Mouse (Mus musculus): ENCODE data around the gene Layn. TPM values are rescaled to one million over a fixed set of nuclear protein-coding genes. Genes with fewer than 3 reads are reported as not detected.

Gene Layn
- polyA plus RNA-seq, 1 experiment from 2014 or later = 1.4 TPM

GRCm38 (mm10) chr9:51026952-51027351 is 49.9 kb downstream of the Layn start:
- 84% methylated on average over 1 of the region's 1 CpGs for WGBS
- no peaks in the 10 kb centered on the region for H3K27me3 ChIP-seq
- H3K36me3 ChIP-seq = no peaks in the 10 kb centered on the region
- H3K9me3 ChIP-seq = no peaks in the 10 kb centered on the region
- no peak overlapping the region for H3K9ac ChIP-seq (replicated peaks)
- ATAC-seq (ENCODE audit: low FRiP score, low read depth) = no peak
- no peak overlapping the region for H3K4me2 ChIP-seq (replicated peaks)
- no peak overlapping the region for H3K4me3 ChIP-seq
- no peak overlapping the region for H3K27ac ChIP-seq (replicated peaks)
- H3K4me1 ChIP-seq = no peaks in the 10 kb centered on the region

GRCm38 (mm10) chr9:51021123-51021795 is 55.6 kb downstream of the Layn start:
- Histone ChIP-seq H3K9me3 (no peaks in the 10 kb centered on the region), H3K9ac (replicated peaks) (no peak overlapping the region), H3K4me1 (no peaks in the 10 kb centered on the region), H3K4me3 (no peak overlapping the region), H3K36me3 (no peaks in the 10 kb centered on the region), H3K27me3 (no peaks in the 10 kb centered on the region), H3K4me2 (replicated peaks) (no peak overlapping the region), H3K27ac (replicated peaks) (no peak overlapping the region)
- no peak for ATAC-seq (ENCODE audit: low FRiP score, low read depth)
- 89% methylated on average over 4 of the region's 4 CpGs for WGBS

GRCm38 (mm10) chr9:51020351-51020750 is 56.5 kb downstream of the Layn start:
- Histone ChIP-seq H3K36me3 (no peaks in the 10 kb centered on the region), H3K4me1 (no peaks in the 10 kb centered on the region), H3K4me2 (replicated peaks) (no peak overlapping the region), H3K27ac (replicated peaks) (no peak overlapping the region), H3K27me3 (no peaks in the 10 kb centered on the region), H3K9me3 (no peaks in the 10 kb centered on the region), H3K4me3 (no peak overlapping the region), H3K9ac (replicated peaks) (no peak overlapping the region)
- ATAC-seq (ENCODE audit: low FRiP score, low read depth) = no peak
- WGBS = 80% methylated on average over 3 of the region's 3 CpGs

DNA sequence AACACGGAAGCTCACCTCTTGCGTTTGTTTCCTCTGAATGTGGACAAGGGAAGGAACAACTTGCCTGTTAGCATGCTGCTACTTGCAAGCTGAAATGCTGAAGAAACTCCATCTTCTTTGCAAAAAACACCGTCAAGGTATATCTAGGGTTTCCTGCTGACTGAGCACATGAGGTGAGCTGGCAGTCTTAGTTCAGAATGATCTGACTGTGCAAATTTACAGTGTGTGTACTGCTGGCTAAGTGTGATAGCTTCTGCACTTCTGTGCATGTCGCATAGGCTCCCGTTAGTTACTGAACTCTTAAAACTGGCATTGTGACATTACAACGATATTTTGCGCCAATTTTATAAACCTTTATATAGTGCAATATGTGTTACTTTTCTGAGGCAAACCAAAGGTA is 57.2 kb downstream of the Layn start:
- 81% methylated on average over 7 of the region's 7 CpGs for WGBS
- H3K9ac ChIP-seq (replicated peaks) = no peak overlapping the region
- no peak overlapping the region for H3K4me3 ChIP-seq
- H3K9me3 ChIP-seq = no peaks in the 10 kb centered on the region
- no peaks in the 10 kb centered on the region for H3K4me1 ChIP-seq
- no peak overlapping the region for H3K4me2 ChIP-seq (replicated peaks)
- no peaks in the 10 kb centered on the region for H3K27me3 ChIP-seq
- ATAC-seq (ENCODE audit: low FRiP score, low read depth) = no peak
- H3K27ac ChIP-seq (replicated peaks) = no peak overlapping the region
- no peaks in the 10 kb centered on the region for H3K36me3 ChIP-seq

GRCm38 (mm10) chr9:51015732-51016131 is 61.2 kb downstream of the Layn start:
- 65% methylated on average over 4 of the region's 4 CpGs for WGBS
- Histone ChIP-seq H3K4me3 (no peak overlapping the region), H3K36me3 (no peaks in the 10 kb centered on the region), H3K9me3 (no peaks in the 10 kb centered on the region), H3K4me1 (no peaks in the 10 kb centered on the region), H3K4me2 (replicated peaks) (no peak overlapping the region), H3K9ac (replicated peaks) (no peak overlapping the region), H3K27me3 (0 out of 2 replicates have a peak, but pooled peaks cover 3% of the 10 kb centered on the region), H3K27ac (replicated peaks) (no peak overlapping the region)
- no peak for ATAC-seq (ENCODE audit: low FRiP score, low read depth)

DNA sequence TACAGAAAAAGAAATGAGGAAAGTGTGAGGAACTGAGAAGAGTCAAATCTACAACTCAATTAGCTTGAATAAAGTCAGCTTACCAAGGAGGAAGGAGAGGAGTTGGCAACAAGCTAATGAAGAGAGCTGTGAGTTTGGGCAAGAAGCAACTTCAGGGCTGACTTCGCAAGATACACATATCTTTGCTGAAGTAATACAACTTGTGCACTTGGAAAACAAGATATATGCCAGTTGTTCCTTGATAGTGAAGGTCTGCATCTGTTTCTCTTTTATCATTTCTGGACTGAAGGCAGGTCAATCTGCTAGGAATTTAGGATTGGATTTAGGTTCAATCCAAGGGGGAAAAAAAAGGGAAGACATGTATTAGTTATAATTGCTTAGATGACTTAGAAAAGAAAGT is 63.2 kb downstream of the Layn start:
- Histone ChIP-seq H3K9me3 (no peaks in the 10 kb centered on the region), H3K27ac (replicated peaks) (no peak overlapping the region), H3K4me1 (no peaks in the 10 kb centered on the region), H3K36me3 (no peaks in the 10 kb centered on the region), H3K4me2 (replicated peaks) (no peak overlapping the region), H3K4me3 (no peak overlapping the region), H3K9ac (replicated peaks) (no peak overlapping the region), H3K27me3 (peaks cover 9% of the 10 kb centered on the region)
- no peak for ATAC-seq (ENCODE audit: low FRiP score, low read depth)
- WGBS = 85% methylated on average over 1 of the region's 1 CpGs

DNA sequence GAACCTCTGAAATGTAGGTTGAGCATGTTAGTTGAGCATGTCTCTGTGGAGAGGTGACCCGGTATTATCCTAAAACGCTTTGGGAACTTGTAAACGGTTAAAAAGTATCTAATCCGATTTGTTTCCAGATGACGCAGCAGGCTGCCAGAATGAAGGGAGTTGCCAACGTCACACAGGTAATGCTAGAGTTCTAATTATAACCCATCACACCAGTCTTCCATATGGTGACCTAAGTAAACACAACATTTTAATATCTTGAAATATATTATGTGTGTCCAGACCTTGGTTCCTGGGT is 67.3 kb downstream of the Layn start:
- Histone ChIP-seq H3K4me3 (peak overlapping the region; percentile 71), H3K27me3 (peaks cover 9% of the 10 kb centered on the region), H3K4me2 (replicated peaks) (peak overlapping the region; percentile 84), H3K27ac (replicated peaks) (no peak overlapping the region), H3K9ac (replicated peaks) (no peak overlapping the region), H3K36me3 (no peaks in the 10 kb centered on the region), H3K9me3 (no peaks in the 10 kb centered on the region), H3K4me1 (no peaks in the 10 kb centered on the region)
- WGBS = 0% methylated on average over 6 of the region's 6 CpGs
- no peak for ATAC-seq (ENCODE audit: low FRiP score, low read depth)

- Histone ChIP-seq H3K4me2 (replicated peaks) (peak within 1 kb of the TSS; percentile 84), H3K4me1 (no peaks in the 10 kb centered on the region), H3K27ac (replicated peaks) (peak within 1 kb of the TSS; percentile 80), H3K36me3 (no peaks in the 10 kb centered on the region), H3K27me3 (peaks cover 9% of the 10 kb centered on the region), H3K9ac (replicated peaks) (peak within 1 kb of the TSS; percentile 77), H3K9me3 (no peaks in the 10 kb centered on the region), H3K4me3 (peak within 1 kb of the TSS; percentile 71)
- WGBS = under 1% methylated on average over 58 of the region's 85 CpGs
- peak; percentile 97 for ATAC-seq (ENCODE audit: low FRiP score, low read depth)
Observed at GRCm38 (mm10) chr9:51008841-51009655, 67.8 kb downstream of the Layn start, which contains the start of gene Sik2. Gene Sik2 (minus strand): TSS chr9:51009073.

- H3K36me3 ChIP-seq = no peaks in the 10 kb centered on the region
- ATAC-seq (ENCODE audit: low FRiP score, low read depth) = peak; percentile 38; the same call in 1 of the 2 replicates
- H3K4me2 ChIP-seq (replicated peaks) = peak overlapping the region; percentile 84
- peak overlapping the region; percentile 80 for H3K27ac ChIP-seq (replicated peaks)
- H3K4me3 ChIP-seq = peak overlapping the region; percentile 71
- H3K27me3 ChIP-seq = peaks cover 9% of the 10 kb centered on the region
- under 1% methylated on average over 44 of the region's 65 CpGs for WGBS
- H3K4me1 ChIP-seq = no peaks in the 10 kb centered on the region
- no peaks in the 10 kb centered on the region for H3K9me3 ChIP-seq
- H3K9ac ChIP-seq (replicated peaks) = peak overlapping the region; percentile 77
Observed at GRCm38 (mm10) chr9:51008068-51008840, 68.6 kb downstream of the Layn start.

GRCm38 (mm10) chr9:51007726-51008067 is 69.2 kb downstream of the Layn start:
- H3K4me1 ChIP-seq = no peaks in the 10 kb centered on the region
- ATAC-seq (ENCODE audit: low FRiP score, low read depth) = no peak
- peak overlapping the region; percentile 77; the same call in 1 of the 2 replicates for H3K9ac ChIP-seq (replicated peaks)
- H3K27me3 ChIP-seq = peaks cover 9% of the 10 kb centered on the region
- no peak overlapping the region for H3K27ac ChIP-seq (replicated peaks)
- no peaks in the 10 kb centered on the region for H3K9me3 ChIP-seq
- WGBS = 10% methylated on average over 10 of the region's 10 CpGs
- peak overlapping the region; percentile 71 for H3K4me3 ChIP-seq
- H3K36me3 ChIP-seq = no peaks in the 10 kb centered on the region
- peak overlapping the region; percentile 84 for H3K4me2 ChIP-seq (replicated peaks)

DNA sequence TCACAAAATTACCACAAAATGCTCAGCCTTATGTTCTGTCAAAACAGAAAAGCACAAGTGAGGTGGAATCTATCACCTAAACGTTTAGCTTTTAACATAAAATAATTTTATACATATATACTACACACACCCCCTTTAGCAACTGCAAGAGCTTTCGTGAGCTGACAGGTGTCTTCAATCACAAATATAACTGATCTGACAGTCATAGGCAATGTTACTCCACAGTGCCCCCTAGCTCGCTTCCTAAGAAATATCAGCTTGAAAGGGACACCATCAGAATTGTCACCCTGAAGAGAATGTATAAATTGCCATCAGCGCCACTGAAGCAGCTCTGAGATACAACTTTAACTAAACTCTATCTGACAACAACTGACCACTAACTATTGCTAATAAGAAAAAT is 70.0 kb downstream of the Layn start:
- H3K9ac ChIP-seq (replicated peaks) = no peak overlapping the region
- H3K9me3 ChIP-seq = no peaks in the 10 kb centered on the region
- ATAC-seq (ENCODE audit: low FRiP score, low read depth) = no peak
- WGBS = 10% methylated on average over 4 of the region's 4 CpGs
- H3K4me3 ChIP-seq = no peak overlapping the region
- H3K27ac ChIP-seq (replicated peaks) = no peak overlapping the region
- no peaks in the 10 kb centered on the region for H3K4me1 ChIP-seq
- peaks cover 7% of the 10 kb centered on the region for H3K27me3 ChIP-seq
- H3K4me2 ChIP-seq (replicated peaks) = no peak overlapping the region
- H3K36me3 ChIP-seq = no peaks in the 10 kb centered on the region

Data from midbrain, embryonic 12.5 days (tissue).